Mouse (Mus musculus) adrenal gland (tissue): ENCODE data around the gene Vmn1r9.
"Not testable (repeated sequence)": the region's sequence is repeated elsewhere in the genome, so short reads cannot be mapped to it uniquely, and the experiment has no call there.

Experiments
- intact Hi-C: fragments of 180-260 bp; cut with DNase I; formaldehyde crosslinking; loops from one replicate; pipeline ENCODE4 v1.15.1; 2025
- long read RNA-seq, 2 experiments: library from polyadenylated mRNA; unstranded; transcript quantifications; one replicate each; pipeline ENCODE4 v2.0.0; 2020; ENCODE audit warnings: borderline replicate concordance in 1 of 2; ENCODE audit not compliant: insufficient replicate concordance in 1 of 2

Vmn1r9 gene
- long read RNA-seq, experiment 1 = 0 reads
- long read RNA-seq, experiment 2 = 0 reads

- intact Hi-C loops = no loop called here
Measured at GRCm38 (mm10) chr6:57066487-57066886, at the start of gene Vmn1r9. TSS of gene Vmn1r9 (plus strand) at chr6:57066787.

DNA sequence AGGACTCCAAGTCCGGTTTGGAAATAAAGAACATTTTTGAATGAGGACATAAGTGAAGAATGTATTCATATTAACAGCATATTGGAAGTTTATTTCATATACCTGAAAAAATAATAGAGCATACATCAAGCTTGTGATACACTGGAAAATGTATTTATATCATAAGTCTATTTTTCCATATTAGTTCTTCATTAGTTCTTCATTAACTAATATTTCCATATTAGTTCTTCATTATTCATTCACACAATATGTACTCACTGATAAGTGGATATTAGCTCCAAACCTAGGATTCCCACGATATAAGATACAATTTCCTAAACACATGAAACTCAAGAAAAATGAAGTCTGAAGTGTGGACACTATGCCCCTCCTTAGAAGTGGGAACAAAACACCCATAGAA is 41.4 kb upstream of the Vmn1r9 start, which contains the start of gene Vmn1r7:
Gene Vmn1r7 (minus strand): TSS at position 101 of the 400 bp plus-strand sequence.
- intact Hi-C loops = not testable (repeated sequence)

DNA sequence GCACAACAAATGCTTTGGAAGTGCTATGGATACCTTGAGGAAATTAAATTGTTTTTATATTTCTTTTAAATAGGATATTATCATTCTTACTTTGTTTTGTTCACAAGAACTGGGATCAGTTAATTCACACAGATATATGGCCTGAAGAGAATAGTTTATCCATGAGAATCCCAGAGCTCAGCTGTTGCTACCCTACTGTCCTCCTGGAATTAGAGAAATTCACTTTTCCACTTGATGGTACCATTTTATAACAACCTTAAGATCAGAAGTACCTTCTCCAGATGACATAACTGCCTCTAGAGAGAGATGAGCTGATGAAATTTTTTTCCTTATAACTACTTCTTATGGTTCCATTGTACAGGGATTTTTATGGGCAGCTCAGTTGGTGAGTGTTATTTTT is 34.6 kb upstream of the Vmn1r9 start, which contains the start of gene Vmn1r8:
Gene Vmn1r8 (plus strand): TSS at position 301 of the 400 bp plus-strand sequence.
- intact Hi-C loops = no loop called here

- intact Hi-C loops = no loop called here
Measured at GRCm38 (mm10) chr6:57034674-57035073, 31.9 kb upstream of the Vmn1r9 start.

DNA sequence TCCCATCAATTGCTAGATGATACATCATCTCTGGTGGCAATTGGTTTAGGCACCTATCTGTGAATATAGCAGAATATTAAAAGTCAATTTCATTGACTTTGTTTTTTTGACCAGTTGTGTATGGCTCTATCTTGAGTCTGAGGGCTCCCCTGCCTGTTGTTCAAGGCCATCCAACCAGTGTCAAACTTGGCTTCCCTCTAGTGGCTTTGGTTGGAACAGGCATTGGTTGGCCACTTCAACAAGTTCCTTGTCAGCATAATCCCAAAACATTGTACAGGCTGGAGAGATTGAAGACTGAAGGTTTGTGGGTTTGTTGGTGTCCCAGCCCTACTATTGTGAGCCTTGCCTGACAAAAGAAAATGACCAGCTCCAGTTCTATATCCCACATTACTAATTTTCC is 2.9 kb upstream of the Vmn1r9 start:
- intact Hi-C loops = no loop called here

DNA sequence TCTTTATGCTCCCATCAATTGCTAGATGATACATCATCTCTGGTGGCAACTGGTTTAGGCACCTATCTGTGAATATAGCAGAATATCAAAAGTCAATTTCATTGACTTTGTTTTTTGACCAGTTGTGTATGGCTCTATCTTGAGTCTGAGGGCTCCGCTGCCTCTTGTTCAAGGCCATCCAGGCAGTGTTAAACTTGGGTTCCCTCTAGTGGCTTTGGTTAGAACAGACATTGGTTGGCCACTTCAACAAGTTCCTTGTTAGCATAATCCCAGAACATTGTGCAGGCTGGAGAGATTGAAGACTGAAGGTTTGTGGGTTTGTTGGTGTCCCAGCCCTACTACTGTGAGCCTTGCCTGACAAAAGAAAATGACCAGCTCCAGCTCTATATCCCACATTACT is 39.8 kb downstream of the Vmn1r9 start:
- intact Hi-C loops = no loop called here

GRCm38 (mm10) chr6:57109154-57109553 is 42.6 kb downstream of the Vmn1r9 start, which contains the start of gene Vmn1r10:
TSS of gene Vmn1r10 (plus strand) at chr6:57109454.
- intact Hi-C loops = no loop called here
